Mouse (Mus musculus) limb, embryonic 14.5 days (tissue): Measurements from ENCODE around the gene Pip4k2b. TPM values are rescaled to one million over a fixed set of nuclear protein-coding genes. Genes with fewer than 3 reads are reported as not detected.
A peak's percentile ranks its signal among the peaks of the same experiment; 100 is the strongest.

ENCODE experiments used
- ATAC-seq: fragments of 200-750 bp; cut with Nextera tagmentation; 2 replicates; pipeline ENCODE4 v1.8.0; 2017; ENCODE audit warnings: low read depth, moderate number of reproducible peaks, moderate TSS enrichment; ENCODE audit not compliant: low FRiP score
- DNase-seq: peaks from one replicate; pipeline ENCODE4 v3.0.0-alpha.2; 2015; ENCODE audit warnings: low spot score
- H3K27ac ChIP-seq: fragments of 300-500 bp; sonication (generic); replicated peaks from 2 replicates; pipeline ENCODE4 v1.5.1; 2014; ENCODE audit warnings: low read depth, mild to moderate bottlenecking, low read length, moderate library complexity, mixed read lengths
- H3K27me3 ChIP-seq: fragments of 300-500 bp; sonication (generic); 2 replicates; pipeline ENCODE4 v1.6.1; 2014; ENCODE audit warnings: low read length, mixed read lengths; ENCODE audit not compliant: control insufficient read depth, insufficient read depth
- H3K36me3 ChIP-seq: fragments of 300-500 bp; sonication (generic); 2 replicates; pipeline ENCODE4 v1.6.1; 2014; ENCODE audit warnings: mild to moderate bottlenecking, low read length, moderate library complexity, mixed read lengths; ENCODE audit not compliant: control insufficient read depth, insufficient read depth
- H3K4me1 ChIP-seq: fragments of 300-500 bp; sonication (generic); 2 replicates; pipeline ENCODE4 v1.6.1; 2014; ENCODE audit warnings: antibody characterized with exemption, low read length, mixed read lengths; ENCODE audit not compliant: control insufficient read depth, insufficient read depth
- H3K4me2 ChIP-seq: fragments of 300-500 bp; sonication (generic); replicated peaks from 2 replicates; pipeline ENCODE4 v1.6.1; 2014; ENCODE audit warnings: low read depth, mild to moderate bottlenecking, low read length, moderate library complexity; ENCODE audit not compliant: severe bottlenecking
- H3K4me3 ChIP-seq: fragments of 300-500 bp; sonication (generic); replicated peaks from 2 replicates; pipeline ENCODE4 v1.5.1; 2014; ENCODE audit warnings: low read length
- H3K9ac ChIP-seq: fragments of 300-500 bp; sonication (generic); 2 replicates; pipeline ENCODE4 v1.6.1; 2014; ENCODE audit warnings: mild to moderate bottlenecking, low read depth, low read length, moderate library complexity; ENCODE audit not compliant: severe bottlenecking
- H3K9me3 ChIP-seq: fragments of 300-500 bp; sonication (generic); 2 replicates; pipeline ENCODE4 v1.6.1; 2016; ENCODE audit warnings: low read length; ENCODE audit not compliant: control insufficient read depth
- POLR2A ChIP-seq: fragments of 200-500 bp; IDR thresholded peaks from 2 replicates; pipeline ENCODE4 v1.8.0; 2012; ENCODE audit warnings: inconsistent platforms, mild to moderate bottlenecking, moderate library complexity, borderline replicate concordance; ENCODE audit not compliant: insufficient read depth, insufficient read length; ENCODE audit errors: extremely low read depth
- WGBS: fragments of 180-500 bp; shearing (Covaris S2); extraction: QIAGEN DNeasy Blood & Tissue Kit; methylation state at CpG from one replicate; pipeline ENCODE4 v1.1.7; 2014; 5-methylcytosine and 5-hydroxymethylcytosine counted together
- polyA plus RNA-seq, 2 experiments: library from polyadenylated mRNA; depleted of rRNA in 1 of 2; stranded (reverse) in 1 of 2; unstranded in 1 of 2; fragments of >200 nt; fragmentation: Nextera tagmentation in 1 of 2; extraction: Ambion mirVana in 1 of 2; gene quantifications; 2 replicates each; pipeline versions ENCODE4 v1.2.1 to v1.2.3; 2012 to 2014

The Pip4k2b gene
- polyA plus RNA-seq, 2 experiments: 2.2 to 34.4 TPM

DNA sequence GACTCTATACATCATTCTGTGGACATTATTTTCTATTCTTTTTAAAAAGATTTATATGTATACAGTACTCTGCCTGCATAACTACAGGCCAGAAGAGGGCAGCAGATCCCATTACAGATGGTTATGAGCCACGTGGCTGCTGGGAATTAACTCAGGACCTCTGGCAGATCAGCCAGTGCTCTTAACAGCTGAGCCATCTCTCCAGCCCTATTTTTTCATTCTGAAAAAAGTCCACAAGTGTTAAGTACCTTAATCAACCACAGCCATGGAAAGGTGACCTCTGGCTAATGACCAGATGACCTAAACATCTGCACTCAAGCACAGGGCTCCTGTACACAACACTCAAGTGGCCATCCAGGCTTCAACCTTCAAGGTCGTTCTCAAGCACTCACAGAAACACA lies 32.6 kb upstream of the Pip4k2b start:
- TF ChIP-seq POLR2A: no peak
- Histone ChIP-seq H3K27me3 (no peaks in the 10 kb centered on the region), H3K9ac (no peak overlapping the region), H3K4me3 (no peak overlapping the region), H3K9me3 (no peaks in the 10 kb centered on the region), H3K4me2 (no peak overlapping the region), H3K4me1 (peaks cover 8% of the 10 kb centered on the region), H3K27ac (no peak overlapping the region), H3K36me3 (peaks cover 48% of the 10 kb centered on the region)
- ATAC-seq (0 out of 2 replicates have a peak, but pooled peaks have one; percentile 11), DNase-seq (no peak)
- 52% methylated on average over 2 of the region's 2 CpGs for whole genome bisulfite sequencing

DNA sequence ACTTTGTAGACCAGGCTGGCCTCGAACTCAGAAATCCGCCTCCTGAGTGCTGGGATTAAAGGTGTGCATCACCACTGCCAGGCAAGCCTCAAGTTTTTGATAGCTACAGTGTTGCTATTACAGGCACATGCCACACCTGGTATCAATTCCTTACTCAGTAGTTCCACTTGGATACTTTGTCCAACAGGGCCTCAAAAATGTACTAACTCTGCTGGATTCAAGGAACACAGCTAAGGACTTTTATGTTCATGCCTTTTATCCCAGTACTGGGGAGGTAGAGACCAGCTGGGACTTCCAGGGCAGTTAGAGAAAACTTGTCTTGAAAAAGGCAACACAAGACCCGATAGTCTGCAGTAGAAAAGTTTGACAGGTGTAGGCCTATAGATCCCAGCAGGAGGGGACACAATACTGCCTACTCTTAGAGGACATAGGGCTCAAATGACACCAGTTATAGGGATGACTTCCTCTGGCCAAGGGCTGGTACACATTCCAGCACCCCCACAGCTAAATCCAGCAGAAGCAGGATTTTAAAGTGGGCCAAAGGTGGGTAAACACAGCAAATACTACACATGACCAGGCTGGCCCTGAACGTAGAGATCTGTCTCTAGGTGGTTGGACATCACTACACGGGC lies 32.1 kb upstream of the Pip4k2b start:
- ATAC-seq (0 out of 2 replicates have a peak, but pooled peaks have one; percentile 12), DNase-seq (no peak)
- H3K4me2 ChIP-seq: no peak overlapping the region
- no peak for TF ChIP-seq POLR2A
- H3K36me3 ChIP-seq: peaks cover 48% of the 10 kb centered on the region
- no peak overlapping the region for H3K9ac ChIP-seq
- H3K9me3 ChIP-seq: no peaks in the 10 kb centered on the region
- H3K4me3 ChIP-seq: no peak overlapping the region
- peaks cover 8% of the 10 kb centered on the region for H3K4me1 ChIP-seq
- H3K27me3 ChIP-seq: no peaks in the 10 kb centered on the region
- WGBS: 63% methylated on average over 5 of the region's 5 CpGs
- H3K27ac ChIP-seq: no peak overlapping the region

DNA sequence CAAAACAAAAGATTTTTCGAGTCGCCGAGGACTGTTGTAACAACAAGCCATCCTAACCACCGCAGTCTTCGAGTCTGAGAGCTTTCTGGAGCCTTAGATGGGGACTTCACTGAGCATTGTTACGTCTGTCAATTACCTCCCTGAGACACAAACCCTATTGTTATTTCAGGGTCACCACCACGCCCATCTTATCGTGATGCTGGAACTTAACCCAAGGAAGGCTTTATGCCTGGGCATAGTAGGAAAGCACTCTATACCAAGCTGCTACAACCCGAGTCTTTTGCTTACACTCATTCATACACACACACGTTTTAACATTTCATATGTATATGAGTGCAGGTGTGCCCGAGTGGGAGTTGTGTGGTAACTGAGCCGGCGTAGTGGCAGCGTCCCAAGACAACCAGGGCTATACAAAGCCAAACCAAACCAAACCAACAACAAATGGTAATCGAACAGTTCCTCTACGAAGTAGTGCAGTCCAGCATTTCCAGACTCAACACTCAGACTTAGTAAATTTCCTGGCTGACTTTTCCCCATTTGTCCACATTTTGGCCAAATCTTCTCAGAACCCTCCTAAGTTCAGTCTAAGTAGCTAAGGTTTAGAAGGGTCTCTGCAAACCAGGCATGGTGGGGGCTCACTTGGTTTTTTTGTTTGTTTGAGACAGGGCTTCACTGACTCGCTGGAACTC lies 31.4 kb upstream of the Pip4k2b start, which contains the start of gene 1700001P01Rik:
Gene 1700001P01Rik, minus strand, starts transcription at position 111 of the 689 bp plus-strand sequence.
- TF ChIP-seq POLR2A: no peak
- no peak within 1 kb of the TSS for H3K4me3 ChIP-seq
- DNase-seq (no peak), ATAC-seq (no peak)
- no peaks in the 10 kb centered on the region for H3K9me3 ChIP-seq
- no peak within 1 kb of the TSS for H3K27ac ChIP-seq
- H3K36me3 ChIP-seq: peaks cover 44% of the 10 kb centered on the region
- no peak within 1 kb of the TSS for H3K4me2 ChIP-seq
- WGBS: 60% methylated on average over 17 of the region's 17 CpGs
- H3K9ac ChIP-seq: no peak within 1 kb of the TSS
- no peaks in the 10 kb centered on the region for H3K27me3 ChIP-seq
- H3K4me1 ChIP-seq: peaks cover 8% of the 10 kb centered on the region

DNA sequence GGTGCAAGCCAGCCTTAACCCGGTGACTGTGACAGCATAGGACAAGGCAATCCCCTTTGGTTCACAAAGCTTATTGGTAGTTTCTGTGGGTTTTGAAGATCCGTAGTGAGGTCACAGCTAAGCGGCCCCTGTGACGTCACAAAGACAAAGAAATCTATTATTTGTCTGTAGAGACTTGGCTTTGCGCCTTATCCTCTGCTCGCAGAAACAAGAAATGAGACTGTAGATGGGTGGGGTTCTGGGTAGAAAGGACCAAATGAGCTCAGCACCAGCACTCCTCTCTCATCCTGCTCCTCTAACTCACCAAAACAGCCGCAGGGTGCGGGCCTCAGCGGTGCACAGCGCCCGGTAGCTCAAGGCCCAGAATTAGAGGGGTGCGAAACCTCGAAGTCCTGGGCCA lies 30.7 kb upstream of the Pip4k2b start:
- WGBS: 77% methylated on average over 13 of the region's 13 CpGs
- TF ChIP-seq POLR2A: no peak

DNA sequence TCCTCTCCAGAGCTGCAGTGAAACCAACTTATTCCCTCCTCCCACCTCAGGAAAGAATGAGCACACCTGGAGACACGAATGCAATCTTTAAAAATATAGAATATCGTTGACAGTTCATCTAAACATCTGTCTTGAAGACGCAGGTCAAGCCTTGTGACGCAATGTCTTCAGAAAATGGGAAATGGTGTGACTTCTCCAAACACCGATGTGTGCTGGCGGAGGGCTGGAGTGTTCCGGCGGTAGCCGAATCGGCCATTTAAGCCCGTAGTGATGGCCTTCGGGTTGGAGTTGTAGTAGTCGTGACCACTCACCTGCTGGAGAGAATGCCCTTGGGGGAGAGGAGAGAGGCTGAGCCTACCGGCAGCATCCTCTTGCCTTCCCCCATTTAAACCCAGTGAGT lies 26.9 kb upstream of the Pip4k2b start:
- DNase-seq: no peak
- Histone ChIP-seq H3K27ac (no peak overlapping the region), H3K36me3 (no peaks in the 10 kb centered on the region), H3K27me3 (no peaks in the 10 kb centered on the region), H3K4me2 (no peak overlapping the region), H3K9me3 (no peaks in the 10 kb centered on the region), H3K9ac (no peak overlapping the region), H3K4me3 (no peak overlapping the region), H3K4me1 (no peaks in the 10 kb centered on the region)
- TF ChIP-seq POLR2A: no peak
- 85% methylated on average over 14 of the region's 14 CpGs for WGBS
- ATAC-seq: no peak

More for the DNA sequence above, 30.7 kb upstream of the Pip4k2b start:
- Histone ChIP-seq H3K4me2 (no peak overlapping the region), H3K9ac (no peak overlapping the region), H3K4me1 (peaks cover under 1% of the 10 kb centered on the region; the same call in 1 of the 2 replicates), H3K4me3 (no peak overlapping the region), H3K9me3 (no peaks in the 10 kb centered on the region), H3K27ac (no peak overlapping the region), H3K27me3 (no peaks in the 10 kb centered on the region), H3K36me3 (peaks cover 36% of the 10 kb centered on the region)
- DNase-seq: no peak
- no peak; the same call in 1 of the 2 replicates for ATAC-seq
